Mouse (Mus musculus) myocyte (in vitro differentiated cells): ENCODE measurements around the gene Zfp672. TPM values are rescaled to one million over a fixed set of nuclear protein-coding genes. Genes with fewer than 3 reads are reported as not detected.
A peak's percentile ranks its signal among the peaks of the same experiment; 100 is the strongest.

Experiments used
- H3K27me3 ChIP-seq: one replicate; pipeline ENCODE4 v1.6.1; 2011; ENCODE audit not compliant: control insufficient read depth, insufficient read depth, insufficient read length
- H3K36me3 ChIP-seq: one replicate; pipeline ENCODE4 v1.6.1; 2011; ENCODE audit not compliant: control insufficient read depth, insufficient read depth
- H3K4me2 ChIP-seq: one replicate; pipeline ENCODE4 v1.6.1; 2011; ENCODE audit warnings: low read depth, control low read depth
- H3K4me3 ChIP-seq: one replicate; pipeline ENCODE4 v1.5.1; 2011; ENCODE audit warnings: mild to moderate bottlenecking, control low read depth, moderate library complexity
- H3K79me2 ChIP-seq: one replicate; pipeline ENCODE4 v1.6.1; 2011; ENCODE audit not compliant: control insufficient read depth, insufficient read depth
- H3ac ChIP-seq: one replicate; pipeline ENCODE4 v1.6.1; 2011; ENCODE audit not compliant: control insufficient read depth, insufficient read length
- CEBPB ChIP-seq: IDR thresholded peaks from 2 replicates; pipeline ENCODE4 v1.6.1; 2011; ENCODE audit warnings: mild to moderate bottlenecking, moderate library complexity; ENCODE audit not compliant: poor library complexity, insufficient read depth, severe bottlenecking
- E2F4 ChIP-seq: IDR thresholded peaks from one replicate; pipeline ENCODE4 v1.6.1; 2011; ENCODE audit warnings: mild to moderate bottlenecking, control low read depth, moderate library complexity; ENCODE audit not compliant: insufficient read depth
- MAX ChIP-seq: IDR thresholded peaks from one replicate; pipeline ENCODE4 v1.6.1; 2011; ENCODE audit warnings: low read depth, mild to moderate bottlenecking, control low read depth
- MYOD1 ChIP-seq, 3 experiments: IDR thresholded peaks; one replicate each; pipeline ENCODE4 v1.6.1; 2011; ENCODE audit warnings: control low read depth in 2 of 3, low read depth in 2 of 3, mild to moderate bottlenecking in 2 of 3, moderate library complexity in 1 of 3; ENCODE audit not compliant: insufficient read length in 2 of 3, control insufficient read depth in 1 of 3
- MYOG ChIP-seq, 3 experiments: IDR thresholded peaks; one replicate each; pipeline ENCODE4 v1.6.1; 2011; ENCODE audit warnings: control low read depth in 2 of 3, low read depth in 2 of 3, mild to moderate bottlenecking in 2 of 3; ENCODE audit not compliant: insufficient read length in 2 of 3, control insufficient read depth in 1 of 3, insufficient read depth in 1 of 3
- POLR2A ChIP-seq: IDR thresholded peaks from one replicate; pipeline ENCODE4 v1.6.1; 2011; ENCODE audit warnings: low read depth, mild to moderate bottlenecking, control low read depth, moderate library complexity; ENCODE audit not compliant: insufficient read length
- POLR2AphosphoS2 ChIP-seq: IDR thresholded peaks from one replicate; pipeline ENCODE4 v1.6.1; 2011; ENCODE audit warnings: low read depth, control low read depth; ENCODE audit not compliant: insufficient read length
- REST ChIP-seq: IDR thresholded peaks from one replicate; pipeline ENCODE4 v1.6.1; 2011; ENCODE audit warnings: mild to moderate bottlenecking, control low read depth, moderate library complexity; ENCODE audit not compliant: insufficient read depth, insufficient read length
- SRF ChIP-seq: IDR thresholded peaks from one replicate; pipeline ENCODE4 v1.6.1; 2011; ENCODE audit warnings: low read depth; ENCODE audit not compliant: control insufficient read depth, insufficient read length
- TCF12 ChIP-seq: IDR thresholded peaks from one replicate; pipeline ENCODE4 v1.6.1; 2011; ENCODE audit warnings: mild to moderate bottlenecking, control low read depth; ENCODE audit not compliant: poor library complexity, insufficient read depth, severe bottlenecking
- TCF3 ChIP-seq: IDR thresholded peaks from one replicate; pipeline ENCODE4 v1.6.1; 2011; ENCODE audit warnings: low read depth, control low read depth; ENCODE audit not compliant: insufficient read length
- USF1 ChIP-seq: IDR thresholded peaks from one replicate; pipeline ENCODE4 v1.6.1; 2011; ENCODE audit warnings: low read depth, mild to moderate bottlenecking, control low read depth, moderate library complexity
- polyA plus RNA-seq: library from polyadenylated mRNA; unstranded; fragments of >200 nt; fragmentation: generic; extraction: Trizol; gene quantifications from one replicate; pipeline ENCODE4 v1.2.1, GENCODE M21; 2012; ENCODE audit warnings: missing spikeins

The Zfp672 gene
- polyA plus RNA-seq, 1 experiment = 15.7 TPM

GRCm38 (mm10) chr11:58329906-58330275 is 248 bp downstream of the Zfp672 start:
- peaks cover 66% of the 10 kb centered on the region for H3K79me2 ChIP-seq
- peak overlapping the region; percentile 30 for H3ac ChIP-seq
- H3K36me3 ChIP-seq = peaks cover 16% of the 10 kb centered on the region
- peak overlapping the region; percentile 97 for H3K4me3 ChIP-seq
- TF ChIP-seq POLR2A (no peak), TCF12 (no peak), POLR2AphosphoS2 (no peak), SRF (no peak), MYOD1 (IDR thresholded peaks at IDR 0.05; ENCODE audit: control insufficient read depth in 1 of 3, insufficient read length in 2 of 3, low read depth in 2 of 3) (no peak), E2F4 (no peak), REST (no peak), TCF3 (no peak), CEBPB (no peak), MYOG (IDR thresholded peaks at IDR 0.05; ENCODE audit: control insufficient read depth in 1 of 3, insufficient read depth in 1 of 3, insufficient read length in 2 of 3, low read depth in 2 of 3) (no peak), USF1 (no peak), MAX (no peak)
- no peaks in the 10 kb centered on the region for H3K27me3 ChIP-seq
- peak overlapping the region; percentile 82 for H3K4me2 ChIP-seq

- H3K27me3 ChIP-seq = no peaks in the 10 kb centered on the region
- TF ChIP-seq POLR2A (no peak), E2F4 (no peak), MAX (no peak), CEBPB (no peak), MYOG (IDR thresholded peaks at IDR 0.05; ENCODE audit: control insufficient read depth in 1 of 3, insufficient read depth in 1 of 3, insufficient read length in 2 of 3, low read depth in 2 of 3) (no peak), TCF12 (no peak), REST (no peak), TCF3 (no peak), POLR2AphosphoS2 (no peak), MYOD1 (IDR thresholded peaks at IDR 0.05; ENCODE audit: control insufficient read depth in 1 of 3, insufficient read length in 2 of 3, low read depth in 2 of 3) (no peak), USF1 (no peak), SRF (no peak)
- peaks cover 16% of the 10 kb centered on the region for H3K36me3 ChIP-seq
- no peak overlapping the region for H3ac ChIP-seq
- no peak overlapping the region for H3K4me3 ChIP-seq
- no peak overlapping the region for H3K4me2 ChIP-seq
- peaks cover 48% of the 10 kb centered on the region for H3K79me2 ChIP-seq
These were observed 3.4 kb downstream of the Zfp672 start for GRCm38 (mm10) chr11:58326781-58327180.

GRCm38 (mm10) chr11:58324614-58325229 is 5.4 kb downstream of the Zfp672 start:
- H3ac ChIP-seq = no peak overlapping the region
- no peak overlapping the region for H3K4me3 ChIP-seq
- no peaks in the 10 kb centered on the region for H3K27me3 ChIP-seq
- peaks cover 35% of the 10 kb centered on the region for H3K79me2 ChIP-seq
- H3K36me3 ChIP-seq = peaks cover 24% of the 10 kb centered on the region
- no peak overlapping the region for H3K4me2 ChIP-seq
- TF ChIP-seq POLR2A (no peak), E2F4 (no peak), MYOG (IDR thresholded peaks at IDR 0.05; ENCODE audit: control insufficient read depth in 1 of 3, insufficient read depth in 1 of 3, insufficient read length in 2 of 3, low read depth in 2 of 3) (no peak), REST (no peak), MYOD1 (IDR thresholded peaks at IDR 0.05; ENCODE audit: control insufficient read depth in 1 of 3, insufficient read length in 2 of 3, low read depth in 2 of 3) (no peak), MAX (no peak), TCF12 (no peak), USF1 (no peak), TCF3 (no peak), CEBPB (no peak), POLR2AphosphoS2 (no peak), SRF (no peak)

DNA sequence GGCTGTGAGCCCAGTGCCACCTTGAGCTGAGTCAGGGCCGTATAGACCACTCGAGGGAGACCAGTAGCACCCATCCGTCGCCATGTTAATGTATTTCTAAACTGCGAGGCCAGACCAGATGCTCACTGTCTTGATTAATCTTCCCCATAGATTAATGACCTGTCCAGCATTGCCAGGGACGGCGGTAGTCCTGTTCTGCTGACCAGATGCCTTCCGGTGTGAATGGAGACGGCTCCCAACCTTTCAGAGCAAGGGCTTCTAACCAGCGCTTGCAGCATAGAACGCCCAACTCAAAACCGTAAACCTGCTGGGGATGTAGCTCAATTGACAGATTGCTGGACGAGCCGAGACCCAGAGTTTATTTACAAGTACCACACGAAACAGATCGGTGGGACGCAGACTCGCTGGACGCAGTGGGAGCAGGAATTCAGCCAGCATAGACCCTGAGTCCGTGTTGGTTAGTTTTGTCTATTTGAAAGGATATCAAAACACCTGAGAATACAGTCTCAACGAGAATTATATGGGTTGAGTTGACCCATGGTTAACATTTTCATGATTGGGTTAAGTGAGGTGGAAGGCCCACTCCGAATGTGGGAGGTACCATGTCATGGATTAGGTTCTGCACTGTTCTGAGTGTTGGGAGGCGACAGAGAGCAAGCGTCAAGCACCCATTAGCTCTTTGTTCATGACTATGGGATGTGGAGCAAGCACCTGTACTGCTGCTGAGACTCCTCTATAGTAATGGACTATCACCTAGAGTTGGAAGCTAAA is 6.4 kb downstream of the Zfp672 start:
- TF ChIP-seq USF1 (no peak), POLR2AphosphoS2 (peak; percentile 13)
- H3ac ChIP-seq = peak overlapping the region; percentile 60
- H3K36me3 ChIP-seq = peaks cover 31% of the 10 kb centered on the region

More for the DNA sequence above, 6.4 kb downstream of the Zfp672 start:
- peak overlapping the region; percentile 43 for H3K4me3 ChIP-seq
- peaks cover 25% of the 10 kb centered on the region for H3K79me2 ChIP-seq
- H3K4me2 ChIP-seq = peak overlapping the region; percentile 85
- no peaks in the 10 kb centered on the region for H3K27me3 ChIP-seq
